Mouse (Mus musculus) urinary bladder, postnatal 36 days (tissue): ENCODE measurements around the gene Gmip.

Experiments used
- DNase-seq, 2 experiments: peaks; one replicate each; pipeline ENCODE4 v3.0.0; 2022; ENCODE audit warnings: low spot score in 2 of 2, mixed read lengths in 1 of 2

The Gmip gene

DNA sequence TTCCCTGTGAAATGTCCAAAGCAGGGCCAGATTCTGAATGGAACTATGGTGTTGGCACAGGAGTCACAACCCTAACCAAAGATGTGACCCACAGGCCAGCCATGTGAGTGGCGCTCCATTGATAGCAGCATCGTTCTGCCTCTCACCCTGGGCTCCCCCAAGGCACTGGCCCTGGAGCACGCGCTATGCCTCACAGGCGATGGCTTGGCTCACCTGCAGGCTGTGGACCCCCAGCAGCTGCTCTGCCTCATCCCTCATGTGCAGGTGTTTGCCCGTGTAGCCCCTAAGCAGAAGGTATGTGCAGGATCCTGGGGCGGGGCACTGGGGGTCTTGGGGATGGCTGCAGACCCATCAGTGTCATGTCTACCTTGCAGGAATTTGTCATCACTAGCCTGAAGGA is 5.1 kb upstream of the Gmip start:
- DNase-seq, result no peak

DNA sequence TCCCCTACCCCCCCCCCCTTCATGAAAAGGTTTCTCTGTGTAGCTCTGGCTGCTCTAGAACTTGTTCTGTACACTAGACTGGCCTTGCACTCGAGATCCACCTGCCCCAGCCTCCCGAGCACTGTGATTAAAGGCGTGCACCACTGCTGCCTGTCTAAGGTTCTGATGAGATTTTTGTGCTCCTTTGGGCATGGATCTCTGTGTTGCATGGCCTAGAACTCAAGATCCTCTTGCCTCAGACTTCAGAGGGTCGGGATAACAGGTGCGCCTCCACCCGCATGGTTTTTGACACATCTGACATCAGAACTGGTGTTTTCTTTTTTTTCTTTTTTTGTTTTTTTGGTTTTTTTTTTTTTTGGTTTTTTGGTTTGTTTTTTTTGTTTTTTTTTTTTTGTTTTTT is 3.9 kb upstream of the Gmip start:
- no peak for DNase-seq

DNA sequence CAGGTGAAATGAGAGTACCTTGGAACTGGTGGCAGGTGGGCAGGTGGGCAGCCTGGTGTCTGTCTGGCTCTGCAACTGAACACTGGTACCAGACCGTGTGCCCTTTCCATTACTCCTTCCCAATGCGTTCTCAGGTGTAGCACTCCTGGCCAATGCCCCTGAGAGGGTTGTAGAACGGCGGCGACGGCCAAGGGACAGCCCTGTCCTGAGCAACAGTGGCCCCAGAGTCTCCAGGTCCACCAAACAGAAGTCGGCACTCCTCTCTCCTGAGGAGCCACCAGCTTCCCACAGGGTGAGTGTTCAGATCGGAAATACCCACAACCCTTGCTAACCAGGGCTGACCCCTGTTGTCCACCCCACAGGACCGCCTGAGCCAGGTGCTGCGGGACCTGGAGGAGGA is 3.4 kb upstream of the Gmip start:
- DNase-seq, result no peak

DNA sequence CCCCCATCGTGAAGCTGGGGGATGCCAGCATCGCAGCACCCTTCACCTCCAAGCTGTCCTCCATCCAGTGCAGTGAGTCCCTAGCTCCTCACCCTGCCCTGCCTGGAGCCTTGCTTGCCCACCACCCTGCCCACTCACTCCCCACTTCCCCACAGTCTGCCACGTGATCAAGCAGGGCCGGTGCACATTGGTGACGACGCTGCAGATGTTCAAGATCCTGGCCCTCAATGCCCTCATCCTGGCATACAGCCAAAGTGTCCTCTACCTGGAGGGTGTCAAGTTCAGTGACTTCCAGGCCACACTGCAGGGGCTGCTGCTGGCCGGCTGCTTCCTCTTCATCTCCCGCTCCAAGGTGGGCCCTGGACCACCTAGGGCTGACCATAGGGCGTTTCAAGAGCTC is 3.0 kb upstream of the Gmip start:
- peak in 1 of 2 experiments; percentile 0 for DNase-seq

DNA sequence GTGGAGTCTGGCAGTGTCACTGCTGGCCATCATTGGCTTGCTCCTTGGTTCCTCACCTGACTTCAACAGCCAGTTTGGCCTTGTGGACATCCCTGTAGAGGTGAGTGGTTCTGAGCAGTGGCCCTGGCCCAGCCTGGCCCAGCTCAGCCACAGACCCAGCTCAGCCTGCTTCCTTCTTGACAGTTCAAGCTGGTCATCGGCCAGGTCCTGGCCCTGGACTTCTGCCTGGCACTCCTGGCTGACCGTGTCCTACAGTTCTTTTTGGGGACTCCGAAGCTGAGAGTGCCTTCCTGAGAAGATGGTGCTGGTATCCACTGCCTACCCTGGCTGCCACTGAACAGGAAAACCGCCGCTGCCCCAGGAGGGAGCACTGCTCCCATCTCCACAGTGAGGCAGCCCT is 1.2 kb upstream of the Gmip start:
- no peak for DNase-seq

DNA sequence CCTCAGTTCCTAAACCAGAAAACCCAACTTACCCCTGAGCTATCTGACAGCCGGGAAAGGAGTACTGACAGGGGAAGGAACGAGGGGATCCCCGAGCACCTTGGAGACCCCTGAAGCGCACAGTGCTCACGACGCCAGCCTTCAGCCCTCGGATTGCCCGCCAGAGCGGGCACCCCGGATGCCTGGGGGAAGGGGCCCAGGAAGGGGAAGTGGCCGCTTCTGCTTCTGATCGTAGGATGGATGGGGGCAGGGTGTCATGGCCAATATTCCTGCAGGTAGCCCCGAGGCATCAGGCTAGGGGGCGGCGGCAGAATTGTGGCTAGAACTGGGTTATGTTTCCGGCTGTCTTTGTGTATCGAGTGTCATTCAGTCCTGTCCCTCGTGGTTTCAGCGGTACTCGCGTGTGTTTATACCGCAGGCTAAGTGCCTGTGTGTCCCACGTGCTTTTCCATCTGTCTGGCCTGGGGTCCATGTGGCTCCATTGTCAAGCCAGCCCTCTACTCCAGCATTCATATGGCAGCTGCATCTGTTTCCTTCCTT is 455 bp downstream of the Gmip start:
- no peak for DNase-seq

DNA sequence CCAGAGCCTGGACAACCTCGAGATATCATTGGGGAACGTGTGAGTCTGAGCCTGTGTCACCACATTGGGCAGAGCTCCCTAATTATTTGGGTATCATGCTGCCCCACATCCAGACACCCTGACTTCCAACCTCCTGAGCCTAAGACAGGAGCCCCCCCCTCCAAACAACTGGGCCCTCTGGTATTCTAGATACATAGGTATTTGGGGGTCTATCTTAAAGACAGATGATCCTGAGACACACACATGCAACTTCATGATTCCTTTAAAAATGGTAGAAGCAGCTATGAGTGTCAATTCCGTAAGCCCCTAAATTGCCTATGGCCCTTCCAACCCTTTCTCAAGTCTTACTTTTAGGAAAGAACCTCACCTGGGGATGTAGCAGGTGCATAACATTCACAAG is 1.3 kb downstream of the Gmip start:
- no peak for DNase-seq

DNA sequence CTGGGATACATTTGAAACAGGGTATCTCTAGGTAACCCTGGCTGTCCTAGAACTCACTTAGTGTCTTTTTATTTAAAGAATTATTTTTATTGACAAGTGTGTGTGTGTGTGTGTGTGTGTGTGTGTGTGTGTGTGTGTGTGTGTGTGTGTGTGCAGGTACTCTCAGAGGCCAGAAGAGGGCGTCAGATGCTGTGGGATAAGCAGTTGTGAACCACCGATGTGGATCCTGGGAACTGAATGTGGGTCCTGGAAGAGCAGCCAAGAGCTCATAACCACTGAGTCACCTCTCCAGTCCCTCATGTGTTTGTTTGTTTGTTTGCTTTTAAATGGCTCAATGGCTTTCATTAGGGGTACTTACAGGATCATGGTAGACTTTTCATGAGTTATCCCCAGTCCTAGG is 6.4 kb downstream of the Gmip start:
- no peak for DNase-seq

DNA sequence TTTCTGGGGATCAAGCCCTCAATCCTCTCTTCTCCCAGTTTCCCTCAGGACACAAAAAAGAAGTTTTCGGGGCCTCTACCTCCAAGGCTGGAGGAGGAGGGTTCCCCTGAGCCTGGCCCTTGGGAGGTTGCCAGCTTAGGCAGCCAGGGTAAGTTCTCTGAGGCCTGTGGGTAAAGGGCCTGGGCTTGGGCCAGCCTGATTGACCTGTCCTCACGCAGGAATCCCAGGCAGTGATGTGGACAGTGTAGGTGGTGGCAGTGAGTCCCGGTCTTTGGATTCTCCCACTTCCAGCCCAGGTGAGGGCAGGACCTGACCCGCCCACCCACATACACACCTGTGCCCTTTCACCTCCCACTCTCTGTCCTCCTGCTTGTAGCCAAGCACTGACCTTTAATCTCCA is 6.9 kb downstream of the Gmip start:
- peak in 1 of 2 experiments; percentile 27 for DNase-seq

DNA sequence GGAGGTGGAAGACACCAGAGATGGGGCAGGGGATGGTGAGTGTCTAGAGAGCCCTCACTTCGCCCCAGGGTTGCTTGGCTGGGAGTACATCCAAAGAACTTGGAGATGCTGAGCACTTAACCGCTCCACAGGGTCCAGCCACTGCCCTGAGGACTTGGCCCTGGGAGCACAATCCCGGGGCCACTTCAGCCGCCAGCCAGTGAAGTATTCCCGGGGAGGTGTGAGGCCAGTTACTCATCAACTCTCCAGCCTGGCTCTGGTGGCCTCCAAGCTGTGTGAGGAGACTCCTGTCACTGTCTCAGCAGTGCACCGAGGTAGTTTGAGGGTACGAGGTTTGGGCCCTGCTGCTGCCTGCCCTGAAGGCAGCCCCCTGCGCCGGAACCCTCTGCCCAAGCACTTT is 12.0 kb downstream of the Gmip start:
- DNase-seq, result no peak

DNA sequence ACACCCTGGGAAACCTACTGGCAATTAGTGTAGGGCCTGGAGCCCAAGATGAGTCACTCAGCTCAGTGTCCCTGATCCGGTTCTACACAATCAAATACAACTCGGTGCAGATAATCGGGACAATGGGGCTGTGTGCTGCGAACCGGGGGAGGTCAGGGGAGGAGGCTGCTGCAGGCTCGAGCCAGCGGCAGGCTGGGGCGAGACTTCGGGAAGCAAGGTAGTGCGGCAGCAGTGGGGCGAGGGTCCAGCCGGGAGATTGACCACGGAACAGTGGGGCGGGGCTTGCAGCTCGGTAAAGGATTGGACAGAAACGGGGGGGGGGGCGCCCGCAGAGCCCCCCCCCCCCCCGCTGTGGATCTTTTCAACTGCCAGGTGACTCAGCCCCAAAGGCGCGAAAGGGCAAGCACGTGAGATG is 13.5 kb downstream of the Gmip start:
- no peak for DNase-seq

DNA sequence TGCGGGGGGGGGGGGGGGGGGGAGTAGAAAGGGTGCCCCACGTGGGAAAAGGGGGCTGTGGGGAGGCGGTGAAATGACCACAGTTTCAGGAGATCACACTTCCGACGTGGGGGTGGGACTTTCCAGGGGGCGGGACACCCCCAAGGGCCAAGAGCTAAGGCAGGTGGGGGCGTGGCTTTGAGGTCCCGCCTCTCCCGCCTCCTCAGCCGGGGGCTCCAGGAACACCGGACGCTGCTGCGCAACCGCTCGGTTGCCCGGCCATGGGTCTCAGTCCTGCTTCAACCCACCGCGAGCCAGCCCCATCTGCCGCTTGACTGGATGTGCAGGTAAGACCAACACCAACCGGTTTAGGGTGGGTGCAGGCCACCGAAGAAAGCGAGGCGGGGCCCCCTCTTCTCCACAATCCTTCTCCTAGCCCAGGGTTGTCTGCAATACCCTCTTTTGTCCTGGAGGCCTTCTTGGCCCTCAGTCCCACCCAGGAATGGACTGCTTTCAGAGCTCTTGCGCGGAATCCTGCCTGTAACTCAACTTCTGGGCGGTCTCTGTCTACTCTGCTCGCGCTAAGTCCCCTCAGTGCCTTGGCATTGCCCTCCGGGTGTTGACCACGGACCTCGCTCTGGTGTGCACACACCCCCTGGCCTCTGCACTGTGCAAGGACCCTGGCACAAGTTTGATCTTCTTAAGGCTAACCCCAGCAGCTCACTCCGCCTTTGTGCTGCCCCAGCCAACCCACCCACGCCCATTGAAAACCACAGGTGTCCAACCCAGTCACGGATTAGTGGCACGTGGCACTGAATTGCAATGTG is 14.1 kb downstream of the Gmip start, which contains the start of gene Lpar2:
Lpar2 (plus strand) TSS at position 44 of the 806 bp plus-strand sequence.
- DNase-seq, result peak; percentile 42 to 66

DNA sequence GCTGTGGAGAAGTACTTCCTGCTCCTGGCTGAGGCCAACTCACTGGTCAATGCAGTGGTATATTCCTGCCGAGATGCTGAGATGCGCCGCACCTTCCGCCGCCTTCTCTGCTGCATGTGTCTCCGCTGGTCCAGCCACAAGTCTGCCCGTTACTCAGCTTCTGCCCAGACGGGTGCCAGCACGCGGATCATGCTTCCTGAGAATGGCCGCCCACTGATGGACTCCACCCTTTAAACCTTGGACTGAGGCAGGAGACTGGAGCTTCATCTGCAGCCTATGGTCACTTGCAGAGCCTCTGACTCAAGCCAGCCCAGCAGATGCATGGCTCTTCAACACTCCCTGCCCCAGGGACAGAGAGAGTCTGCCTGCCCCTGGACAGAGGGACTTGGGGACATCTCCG is 17.9 kb downstream of the Gmip start:
- DNase-seq, result no peak

DNA sequence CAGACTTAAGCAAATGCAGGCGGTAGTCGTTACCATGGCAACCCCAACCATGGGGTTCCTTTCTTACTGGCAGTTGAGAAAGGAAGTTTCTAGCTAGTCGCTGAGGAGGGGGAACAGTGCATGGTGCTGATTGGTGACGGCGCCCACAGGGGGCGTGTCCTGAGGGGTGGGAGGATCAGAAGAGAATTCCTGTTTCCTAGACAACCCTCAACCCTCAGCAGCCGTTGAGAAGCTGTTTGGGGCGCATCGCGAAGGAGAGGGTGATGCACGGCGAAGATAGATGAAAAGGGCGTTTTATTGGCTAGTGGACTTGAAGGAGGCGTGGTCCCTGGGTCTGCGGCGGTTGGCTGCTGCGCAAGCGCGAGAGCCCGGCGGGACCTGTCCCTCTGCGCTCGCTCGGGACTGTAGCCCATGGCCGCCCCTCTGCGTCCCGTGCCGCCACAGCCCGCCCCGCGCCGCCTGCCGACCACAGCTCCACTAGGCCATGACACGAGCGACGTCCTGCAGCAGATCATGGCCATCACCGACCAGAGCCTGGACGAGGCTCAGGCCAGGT is 23.9 kb downstream of the Gmip start, which contains the start of gene Pbx4:
Pbx4 (plus strand) TSS at position 194 of the 556 bp plus-strand sequence.
- DNase-seq, result peak; percentile 45 to 70

DNA sequence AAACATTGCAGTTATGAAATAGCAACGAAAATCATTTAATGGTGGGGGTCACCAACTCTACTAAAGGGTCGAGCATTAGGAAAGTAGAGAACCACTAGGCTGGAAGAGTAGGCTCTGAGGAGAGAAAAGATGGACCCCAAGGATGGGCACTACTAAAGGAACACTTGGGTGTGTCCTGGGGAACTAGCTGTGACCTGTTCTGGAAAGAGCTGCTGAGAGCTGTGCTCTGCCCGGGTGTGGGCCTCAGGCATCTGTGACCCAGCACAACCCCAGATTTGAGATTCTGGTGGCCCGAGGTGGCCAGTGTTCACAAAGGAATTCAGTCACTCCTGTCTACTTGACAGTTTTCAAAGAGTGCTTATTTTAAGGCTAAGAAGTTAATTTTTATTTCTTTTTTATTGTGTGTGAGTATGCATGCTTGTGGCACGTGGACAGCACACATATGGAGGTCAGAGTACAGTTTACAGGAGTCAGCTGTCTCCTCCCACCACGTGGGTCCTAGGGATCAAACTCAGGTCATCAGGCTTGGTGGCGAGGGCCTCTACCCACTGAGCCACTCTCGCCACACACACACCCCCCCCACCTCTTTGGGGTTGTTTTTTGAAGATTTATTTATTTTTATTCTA is 28.7 kb downstream of the Gmip start:
- DNase-seq, result no peak

DNA sequence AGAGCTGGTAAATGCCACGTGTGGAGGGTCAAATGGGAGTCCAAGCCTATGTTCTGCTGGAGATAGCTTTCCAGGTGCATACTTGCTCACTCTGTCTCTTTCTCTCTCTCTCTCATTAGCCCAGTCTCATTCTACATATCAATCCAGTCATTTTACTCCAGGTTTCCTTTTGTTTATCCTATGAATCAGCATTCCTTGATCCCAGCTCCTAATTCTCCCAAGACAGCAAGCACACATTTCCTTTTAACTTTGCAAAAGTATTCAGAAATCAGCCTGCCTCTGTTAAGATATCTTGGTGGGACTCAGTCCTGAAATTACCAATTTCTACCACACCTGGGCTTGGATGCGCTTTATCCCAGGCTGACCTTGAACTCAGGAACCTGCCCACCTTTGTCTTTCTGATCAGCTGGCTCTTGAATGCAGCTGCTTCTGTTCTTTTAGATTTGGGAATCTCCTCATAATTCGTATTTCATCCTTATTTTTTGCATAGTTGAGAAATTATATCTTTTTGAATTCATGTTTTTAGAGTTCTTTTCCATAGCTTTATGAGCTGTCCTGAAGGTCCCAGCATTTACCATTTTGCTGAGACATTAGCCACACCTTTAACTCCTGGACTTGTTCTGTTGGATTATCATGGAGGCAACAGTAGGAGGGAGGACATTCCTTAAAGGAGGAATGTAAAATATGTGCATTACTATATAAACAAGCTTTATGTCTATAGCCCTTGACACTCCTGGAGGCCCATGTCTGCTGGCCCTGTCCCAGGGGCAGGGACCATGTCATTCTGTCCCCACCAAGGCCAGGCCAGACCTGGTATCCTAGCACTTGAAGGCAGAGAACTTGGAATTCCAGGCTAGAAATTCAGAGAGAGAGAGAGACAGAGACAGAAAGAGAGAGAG is 38.9 kb downstream of the Gmip start:
- DNase-seq, result no peak

DNA sequence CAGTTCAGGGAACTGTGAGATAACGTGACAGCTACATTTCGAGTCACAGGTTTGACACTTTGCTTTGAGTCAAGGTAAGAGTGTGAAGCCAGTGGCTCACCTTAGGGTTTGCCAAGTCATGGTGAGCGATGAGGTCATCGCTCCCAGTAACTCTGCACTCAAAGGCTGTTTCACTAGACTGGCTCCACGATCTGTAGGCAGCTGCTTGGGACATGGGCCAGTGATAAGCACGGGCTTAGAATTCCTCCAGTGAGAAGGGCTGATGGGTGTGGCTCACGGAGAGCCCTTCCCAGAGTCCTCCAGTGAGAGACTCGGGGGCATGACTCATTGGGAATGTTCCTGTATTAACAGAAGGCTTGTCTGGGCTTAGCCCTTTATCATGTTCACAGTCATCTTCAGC is 40.5 kb downstream of the Gmip start:
- DNase-seq, result peak; percentile 36 to 60

DNA sequence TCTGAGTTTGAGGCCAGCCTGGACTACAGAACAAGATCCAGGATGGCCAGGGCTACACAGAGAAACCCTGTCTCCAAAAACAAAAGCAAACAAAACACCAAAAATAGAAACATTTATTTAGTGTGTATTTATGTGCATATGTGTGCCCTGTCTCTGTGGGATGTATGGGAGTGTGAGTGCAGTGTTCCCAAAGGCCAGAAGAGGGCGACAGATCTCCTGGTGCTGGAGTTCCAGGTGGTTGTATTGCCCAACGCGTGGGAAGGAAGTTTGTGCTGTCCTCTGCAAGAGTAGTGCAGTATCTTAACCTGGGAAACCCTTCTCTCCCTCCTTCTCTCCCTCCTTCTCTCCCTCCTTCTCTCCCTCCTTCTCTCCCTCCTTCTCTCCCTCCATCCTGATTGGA is 41.4 kb downstream of the Gmip start:
- no peak for DNase-seq

DNA sequence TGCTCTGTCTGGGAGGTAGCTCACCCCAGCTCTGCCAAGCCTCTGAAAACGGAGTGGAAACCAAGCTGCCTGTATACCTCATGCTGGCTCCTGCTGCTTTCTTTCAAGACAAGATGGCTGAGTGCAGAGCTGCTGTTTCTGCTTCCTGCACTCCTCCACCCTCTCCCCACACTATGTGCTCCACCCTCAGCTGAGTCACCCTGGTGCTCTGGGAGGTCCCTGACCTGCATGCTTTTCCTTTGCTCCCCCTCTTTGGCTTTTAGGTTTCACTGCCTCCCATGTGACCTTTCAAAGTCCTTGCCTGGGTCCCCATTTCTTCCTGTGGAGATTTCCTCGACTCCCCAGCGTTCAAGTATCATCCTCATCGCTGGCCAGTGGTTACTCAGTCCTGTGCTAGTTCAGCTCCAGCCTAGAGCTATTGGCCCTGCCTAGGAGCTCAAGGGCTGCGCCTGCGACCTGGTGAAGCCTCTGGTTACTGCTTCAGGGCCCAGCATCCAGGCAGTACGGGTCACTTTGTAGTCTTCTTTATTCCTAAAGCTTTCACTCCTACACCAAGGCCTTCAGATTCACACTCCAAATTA is 42.5 kb downstream of the Gmip start:
- DNase-seq, result no peak

DNA sequence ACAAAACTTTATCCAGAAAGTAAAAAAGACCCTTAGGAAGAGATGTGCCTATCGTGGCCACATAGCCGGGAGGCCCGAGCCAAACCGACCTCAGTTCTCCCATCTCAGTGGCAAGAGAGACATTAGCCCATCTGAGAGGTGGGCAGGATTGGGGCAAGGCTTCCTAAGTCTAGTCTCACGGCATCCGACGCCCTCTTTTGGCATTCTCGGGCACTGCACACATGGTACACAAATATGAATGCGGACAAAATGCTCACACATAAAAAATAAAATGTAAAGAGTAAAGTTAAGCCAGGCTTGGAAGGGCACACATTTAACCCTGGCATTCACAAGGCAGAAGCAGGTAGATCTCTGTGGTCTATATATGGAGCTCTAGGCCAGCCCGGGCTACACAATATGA is 45.4 kb downstream of the Gmip start:
- DNase-seq, result no peak

DNA sequence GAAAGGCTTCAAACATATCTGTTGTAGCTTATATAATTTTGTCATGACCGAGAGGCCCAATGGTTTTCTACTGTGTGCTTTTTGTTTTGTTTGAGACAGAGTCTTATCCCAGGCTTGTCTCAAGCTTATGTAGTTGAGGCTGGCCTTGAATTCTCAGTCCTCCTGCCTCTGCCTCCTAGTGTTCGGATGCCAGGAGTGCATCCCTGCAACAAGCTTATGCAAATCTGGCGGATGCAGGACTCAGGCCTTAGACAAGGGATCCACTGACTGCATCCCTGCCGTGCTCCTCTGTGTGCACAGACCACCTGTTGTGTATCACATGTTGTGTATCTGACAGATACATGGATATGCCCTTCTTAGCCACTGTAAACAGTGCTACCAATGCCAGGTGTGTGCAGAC is 52.3 kb downstream of the Gmip start:
- DNase-seq, result no peak
